Mouse (Mus musculus) C2C12 (cell line): ENCODE measurements around the gene Gm20388. TPM values are rescaled to one million over a fixed set of nuclear protein-coding genes. Genes with fewer than 3 reads are reported as not detected.

Experiments
- H3K27me3 ChIP-seq: one replicate; pipeline ENCODE4 v1.6.1; 2011; ENCODE audit not compliant: control insufficient read depth, insufficient read depth, insufficient read length
- H3K36me3 ChIP-seq: one replicate; pipeline ENCODE4 v1.6.1; 2011; ENCODE audit not compliant: control insufficient read depth, insufficient read depth
- H3K4me3 ChIP-seq: one replicate; pipeline ENCODE4 v1.5.1; 2011; ENCODE audit warnings: mild to moderate bottlenecking, control low read depth; ENCODE audit not compliant: poor library complexity, insufficient read depth, severe bottlenecking
- H3K79me2 ChIP-seq: one replicate; pipeline ENCODE4 v1.6.1; 2011; ENCODE audit not compliant: control insufficient read depth, insufficient read depth
- H3K79me3 ChIP-seq: one replicate; pipeline ENCODE4 v1.6.1; 2011; ENCODE audit warnings: low read depth, control low read depth
- H3ac ChIP-seq: one replicate; pipeline ENCODE3; 2011; ENCODE audit warnings: low read depth; ENCODE audit not compliant: control insufficient read depth, insufficient read length
- CEBPB ChIP-seq: IDR thresholded peaks from one replicate; pipeline ENCODE4 v1.6.1; 2011; ENCODE audit warnings: low read depth, mild to moderate bottlenecking, control low read depth, moderate library complexity
- CTCF ChIP-seq: IDR thresholded peaks from one replicate; pipeline ENCODE4 v1.5.1; 2011; ENCODE audit not compliant: control insufficient read depth, insufficient read depth, insufficient read length
- FOSL1 ChIP-seq: IDR thresholded peaks from one replicate; pipeline ENCODE4 v1.8.0; 2011; ENCODE audit warnings: mild to moderate bottlenecking, low read length; ENCODE audit not compliant: poor library complexity, insufficient read depth, severe bottlenecking
- MAX ChIP-seq: IDR thresholded peaks from one replicate; pipeline ENCODE4 v1.6.1; 2011; ENCODE audit warnings: mild to moderate bottlenecking, control low read depth
- MYOD1 ChIP-seq: IDR thresholded peaks from one replicate; pipeline ENCODE4 v1.6.1; 2011; ENCODE audit warnings: low read depth; ENCODE audit not compliant: control insufficient read depth, insufficient read length
- MYOG ChIP-seq: IDR thresholded peaks from one replicate; pipeline ENCODE4 v1.6.1; 2011; ENCODE audit not compliant: control insufficient read depth, insufficient read length; ENCODE audit errors: extremely low read depth
- USF1 ChIP-seq: IDR thresholded peaks from one replicate; pipeline ENCODE4 v1.6.1; 2011; ENCODE audit warnings: low read depth, mild to moderate bottlenecking, control low read depth, moderate library complexity
- polyA plus RNA-seq: library from polyadenylated mRNA; unstranded; fragments of >200 nt; fragmentation: generic; extraction: Trizol; gene quantifications from one replicate; pipeline ENCODE4 v1.2.1, GENCODE M21; 2012; ENCODE audit warnings: missing spikeins

The Gm20388 gene
- polyA plus RNA-seq, 1 experiment, result 15.0 TPM

DNA sequence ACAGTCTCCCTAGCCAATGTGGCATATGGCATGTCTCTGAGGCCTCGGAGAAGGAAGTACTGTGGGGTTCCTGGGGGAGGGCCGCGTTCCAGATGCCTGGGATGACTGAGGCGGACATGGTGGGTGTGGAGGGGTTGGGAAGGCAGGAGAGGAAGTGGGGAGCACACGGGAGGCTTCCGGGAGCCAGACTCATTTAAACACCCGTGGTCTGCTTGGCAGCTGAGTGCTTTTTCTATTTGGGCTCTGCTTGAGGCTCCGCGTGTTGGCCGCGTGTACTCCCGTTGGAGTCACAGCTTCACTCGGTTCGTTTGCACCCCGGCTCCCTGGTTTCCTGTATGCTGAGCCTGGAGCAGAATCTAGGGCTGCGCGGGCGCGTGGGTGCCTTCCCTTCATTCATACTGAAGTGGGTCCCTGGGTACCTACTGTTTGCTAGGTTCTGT, 357.9 kb downstream of the Gm20388 start:
- H3ac ChIP-seq, result no peak overlapping the region
- H3K4me3 ChIP-seq, result no peak overlapping the region
- H3K79me3 ChIP-seq, result peaks cover 8% of the 10 kb centered on the region
- H3K36me3 ChIP-seq, result no peaks in the 10 kb centered on the region
- peaks cover 47% of the 10 kb centered on the region for H3K79me2 ChIP-seq
- H3K27me3 ChIP-seq, result no peaks in the 10 kb centered on the region
- no peak for TF ChIP-seq FOSL1
- no peak for TF ChIP-seq MYOG
- TF ChIP-seq MYOD1, result no peak
- no peak for TF ChIP-seq USF1
- TF ChIP-seq CTCF, result no peak
- TF ChIP-seq CEBPB, result no peak
- TF ChIP-seq MAX, result no peak

DNA sequence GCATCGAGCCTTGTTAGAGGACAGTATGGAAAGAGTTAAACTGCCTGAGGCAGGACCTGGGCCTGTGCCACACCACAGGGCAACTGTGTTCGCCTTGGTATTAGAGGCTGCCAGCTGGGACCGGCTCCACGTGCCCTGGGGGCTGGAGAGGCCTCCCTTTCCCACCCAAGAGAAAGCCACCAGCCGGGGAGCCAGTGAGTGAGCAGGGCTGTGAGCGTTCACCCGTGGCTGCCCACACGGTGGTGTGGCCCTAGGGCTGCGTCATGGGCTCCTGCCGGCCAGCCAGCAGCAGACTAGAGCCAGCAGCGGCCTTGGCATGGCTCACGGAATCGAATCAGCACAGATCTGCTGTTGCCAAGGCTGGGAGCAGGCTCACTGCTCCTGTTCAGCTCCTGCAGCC, 359.8 kb downstream of the Gm20388 start:
- Histone ChIP-seq H3K36me3 (no peaks in the 10 kb centered on the region), H3K27me3 (no peaks in the 10 kb centered on the region), H3ac (peak overlapping the region; percentile 9), H3K79me3 (peaks cover 8% of the 10 kb centered on the region), H3K4me3 (no peak overlapping the region), H3K79me2 (peaks cover 56% of the 10 kb centered on the region)
- peak; percentile 24 for TF ChIP-seq MYOD1
- TF ChIP-seq MAX, result no peak
- TF ChIP-seq CEBPB, result no peak
- TF ChIP-seq FOSL1, result no peak
- TF ChIP-seq USF1, result no peak
- TF ChIP-seq CTCF, result no peak
- no peak for TF ChIP-seq MYOG

DNA sequence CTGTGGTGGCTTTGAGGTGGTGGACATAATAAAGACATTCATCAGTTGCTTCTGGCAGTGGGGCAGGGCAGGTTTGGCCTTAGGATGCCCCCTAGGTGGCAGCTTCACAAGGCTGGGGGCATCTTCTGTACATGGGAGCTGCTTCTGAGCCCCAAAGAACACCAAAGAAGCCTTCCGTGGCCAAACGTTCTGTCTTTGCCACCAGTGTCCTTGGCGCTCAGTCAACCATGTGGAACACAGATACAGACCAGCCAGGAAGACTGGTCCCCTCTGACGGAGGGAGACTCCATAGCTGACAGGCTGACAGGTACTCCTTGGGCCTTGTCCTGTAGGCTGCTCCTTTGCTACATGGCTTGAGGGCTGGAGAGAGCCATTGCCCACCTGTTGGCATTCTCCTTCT, 362.8 kb downstream of the Gm20388 start:
- H3K36me3 ChIP-seq, result no peaks in the 10 kb centered on the region
- no peak overlapping the region for H3K4me3 ChIP-seq
- H3K79me3 ChIP-seq, result peaks cover 10% of the 10 kb centered on the region
- H3ac ChIP-seq, result no peak overlapping the region
- peaks cover 51% of the 10 kb centered on the region for H3K79me2 ChIP-seq
- H3K27me3 ChIP-seq, result no peaks in the 10 kb centered on the region
- TF ChIP-seq MYOD1 (no peak), MYOG (no peak), CTCF (no peak), FOSL1 (no peak), USF1 (no peak), CEBPB (no peak), MAX (no peak)

DNA sequence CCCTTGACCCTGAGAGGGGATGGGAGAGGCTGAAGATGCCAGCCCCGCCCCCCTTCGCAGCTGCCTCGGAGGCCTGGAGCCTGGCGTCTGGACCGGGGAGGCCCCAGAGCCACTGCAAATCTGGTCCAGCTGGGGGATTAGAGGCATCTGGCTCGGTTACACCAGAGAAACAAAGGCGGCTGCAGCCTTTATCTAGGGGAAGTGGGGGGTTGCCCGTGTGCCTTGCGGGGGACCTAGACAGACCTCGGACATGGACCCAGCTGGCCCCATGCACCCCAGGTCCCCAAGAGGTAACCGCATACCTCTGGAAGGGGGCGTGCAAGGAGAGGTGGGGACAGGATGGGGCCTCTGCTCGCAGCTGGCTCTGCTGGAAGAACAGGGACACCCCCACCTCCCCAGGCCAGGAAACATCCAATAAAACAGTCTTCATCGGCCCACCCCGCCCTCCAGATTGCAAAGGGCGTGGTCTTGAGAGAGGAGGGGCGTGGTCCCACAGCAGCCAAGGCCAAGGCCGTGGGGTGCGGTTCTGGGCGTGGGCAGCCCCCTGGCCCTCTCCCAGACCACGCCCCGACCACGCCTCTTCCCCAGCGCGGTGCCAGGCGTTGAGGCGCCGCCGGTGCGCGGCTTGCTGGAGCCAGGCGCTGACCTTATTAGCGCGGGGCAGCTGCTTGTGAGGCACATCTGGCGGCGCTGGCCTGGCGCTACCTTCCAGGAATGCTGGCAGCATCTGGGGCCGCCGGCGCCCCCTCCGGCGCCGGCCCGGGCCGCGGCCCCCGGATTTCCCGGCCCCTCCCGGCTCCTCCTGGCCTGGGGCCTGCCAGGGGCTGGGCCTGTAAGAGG, 365.6 kb downstream of the Gm20388 start:
- Histone ChIP-seq H3K79me3 (peaks cover 11% of the 10 kb centered on the region), H3K27me3 (no peaks in the 10 kb centered on the region), H3K4me3 (peak overlapping the region; percentile 2), H3ac (peak overlapping the region; percentile 25), H3K36me3 (no peaks in the 10 kb centered on the region), H3K79me2 (peaks cover 60% of the 10 kb centered on the region)
- TF ChIP-seq MAX (peak; percentile 2), MYOD1 (peak; percentile 61), MYOG (no peak)

DNA sequence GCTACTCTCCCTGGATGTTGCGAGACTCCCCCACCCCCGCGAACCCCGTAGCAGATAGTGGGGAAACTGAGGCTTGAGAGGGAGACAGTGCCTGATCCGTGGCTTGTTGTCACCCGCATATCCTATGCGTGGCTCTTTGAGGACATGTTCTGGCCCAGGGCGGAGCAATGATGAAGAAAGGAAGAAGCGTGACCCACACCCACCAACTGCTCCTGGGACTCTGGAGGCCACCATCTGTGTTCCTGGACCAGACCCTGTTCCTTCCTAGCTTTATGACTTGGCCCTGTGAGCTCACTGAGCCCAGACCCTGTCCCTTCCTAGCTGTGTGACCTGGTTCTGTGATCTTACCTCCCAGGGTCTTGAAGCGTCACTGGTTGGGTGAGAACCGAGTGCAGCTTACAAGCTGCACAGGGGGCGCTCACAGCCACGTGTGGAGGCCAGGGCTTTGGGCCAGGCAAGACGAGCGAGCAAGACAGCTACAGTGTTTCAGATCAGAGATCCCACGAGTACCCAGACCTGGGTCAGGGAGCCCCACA, 366.3 kb downstream of the Gm20388 start:
- H3ac ChIP-seq, result peak overlapping the region; percentile 25
- no peak overlapping the region for H3K4me3 ChIP-seq
- peaks cover 6% of the 10 kb centered on the region for H3K79me3 ChIP-seq
- H3K36me3 ChIP-seq, result no peaks in the 10 kb centered on the region
- peaks cover 60% of the 10 kb centered on the region for H3K79me2 ChIP-seq
- no peaks in the 10 kb centered on the region for H3K27me3 ChIP-seq
- TF ChIP-seq CEBPB (no peak), USF1 (no peak), MYOG (no peak), MAX (no peak), FOSL1 (no peak), MYOD1 (no peak), CTCF (peak; percentile 16)

DNA sequence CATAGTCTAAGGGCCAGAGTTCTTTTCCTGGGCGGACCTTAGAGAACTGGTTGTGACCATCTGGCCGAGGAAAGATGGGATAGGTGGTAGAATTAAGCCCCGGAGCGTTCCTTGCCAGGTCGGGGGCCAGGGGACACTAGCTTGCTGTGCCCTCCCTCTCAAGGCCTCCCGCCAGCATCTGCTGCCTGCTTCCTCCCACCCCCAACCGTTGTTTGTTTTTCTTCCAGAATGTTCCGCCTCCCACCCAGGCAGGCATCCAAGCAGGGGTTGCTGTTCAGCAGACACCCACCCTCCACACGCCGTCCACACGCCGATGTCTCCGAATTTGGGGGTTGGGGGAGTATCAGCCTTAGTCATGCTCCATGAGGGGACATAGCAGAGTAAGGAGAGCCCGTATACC, 367.4 kb downstream of the Gm20388 start:
- Histone ChIP-seq H3ac (no peak overlapping the region), H3K4me3 (no peak overlapping the region), H3K27me3 (no peaks in the 10 kb centered on the region), H3K36me3 (no peaks in the 10 kb centered on the region), H3K79me3 (peaks cover 6% of the 10 kb centered on the region), H3K79me2 (peaks cover 60% of the 10 kb centered on the region)
- TF ChIP-seq MYOG, result no peak
- TF ChIP-seq MYOD1, result no peak
- no peak for TF ChIP-seq CEBPB
- no peak for TF ChIP-seq USF1
- TF ChIP-seq CTCF, result no peak
- no peak for TF ChIP-seq FOSL1
- TF ChIP-seq MAX, result no peak
